Mouse (Mus musculus) heart, adult 2 months (tissue): ENCODE data around the gene Pla2r1.

Experiments used
- CTCF ChIP-seq: fragments of 200-600 bp; IDR thresholded peaks from 2 replicates; pipeline ENCODE4 v1.8.1; 2022; ENCODE audit warnings: antibody characterized with exemption, mild to moderate bottlenecking, moderate library complexity
- EP300 ChIP-seq: fragments of 200-500 bp; IDR thresholded peaks from 2 replicates; pipeline ENCODE4 v1.6.1; 2011; ENCODE audit warnings: low read depth, low read length, control low read depth; ENCODE audit not compliant: insufficient read depth

DNA sequence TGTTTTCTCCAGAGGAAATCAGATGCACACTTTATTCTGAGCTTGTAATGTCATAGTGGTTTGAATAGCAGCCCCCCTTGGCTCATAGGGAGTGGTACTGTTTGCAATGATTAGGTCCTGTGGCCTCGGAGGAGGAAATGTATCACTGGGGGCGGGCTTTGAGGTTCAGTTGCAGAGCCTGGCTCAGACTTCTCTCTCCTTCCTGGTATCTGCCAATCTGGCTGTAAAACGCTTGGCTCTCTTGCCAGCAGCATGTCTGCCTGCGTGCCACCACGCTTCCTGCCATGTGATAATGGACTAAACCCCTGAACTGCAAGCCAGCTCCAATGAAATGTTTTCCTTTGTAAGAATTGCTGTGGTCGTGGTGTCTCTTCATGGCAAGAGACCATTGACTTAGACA lies 103.4 kb downstream of the Pla2r1 start:
- TF ChIP-seq CTCF, result no peak
- no peak for TF ChIP-seq EP300
